Mouse (Mus musculus) ES-Bruce4 (cell line): Measurements from ENCODE around the gene Mybl2. TPM values are rescaled to one million over a fixed set of nuclear protein-coding genes. Genes with fewer than 3 reads are reported as not detected.

Experiments used
- H3K27ac ChIP-seq: 2 replicates; pipeline ENCODE4 v1.5.1; 2012; ENCODE audit warnings: low read length, inconsistent platforms; ENCODE audit not compliant: insufficient read depth
- H3K27me3 ChIP-seq: 2 replicates; pipeline ENCODE4 v1.6.1; 2012; ENCODE audit warnings: mild to moderate bottlenecking, low read length, inconsistent platforms; ENCODE audit not compliant: control insufficient read depth, poor library complexity, insufficient read depth, severe bottlenecking
- H3K36me3 ChIP-seq: 2 replicates; pipeline ENCODE4 v1.6.1; 2012; ENCODE audit warnings: inconsistent platforms, mild to moderate bottlenecking, low read length, moderate library complexity; ENCODE audit not compliant: control insufficient read depth, poor library complexity, insufficient read depth, severe bottlenecking
- H3K4me1 ChIP-seq: one replicate; pipeline ENCODE4 v1.8.1; 2011; ENCODE audit warnings: low read length; ENCODE audit not compliant: control insufficient read depth, insufficient read depth
- H3K4me3 ChIP-seq: 2 replicates; pipeline ENCODE4 v1.5.1; 2011; ENCODE audit warnings: low read depth, mild to moderate bottlenecking, low read length
- H3K9ac ChIP-seq: 2 replicates; pipeline ENCODE4 v1.6.1; 2012; ENCODE audit warnings: low read depth, mild to moderate bottlenecking, inconsistent platforms; ENCODE audit not compliant: poor library complexity, severe bottlenecking
- H3K9me3 ChIP-seq: replicated peaks from 2 replicates; pipeline ENCODE4 v1.6.1; 2012; ENCODE audit warnings: mild to moderate bottlenecking, low read length, inconsistent platforms; ENCODE audit not compliant: control insufficient read depth, poor library complexity, insufficient read depth, severe bottlenecking
- CTCF ChIP-seq: IDR thresholded peaks from one replicate; pipeline ENCODE4 v1.8.1; 2011; ENCODE audit warnings: low read depth, low read length
- EP300 ChIP-seq: IDR thresholded peaks from 2 replicates; pipeline ENCODE4 v1.6.1; 2011; ENCODE audit warnings: low read depth, low read length; ENCODE audit not compliant: insufficient read depth
- POLR2A ChIP-seq: IDR thresholded peaks from one replicate; pipeline ENCODE4 v1.8.1; 2011; ENCODE audit warnings: low read length; ENCODE audit not compliant: insufficient read depth
- polyA plus RNA-seq: library from polyadenylated mRNA; stranded (reverse); fragments of >200 nt; gene quantifications from 2 replicates; pipeline ENCODE4 v1.2.4, GENCODE M21; 2011; ENCODE audit warnings: low read depth; ENCODE audit not compliant: missing spikeins, insufficient read depth, insufficient read length

Mybl2 gene
- polyA plus RNA-seq, 1 experiment, result 471 TPM

DNA sequence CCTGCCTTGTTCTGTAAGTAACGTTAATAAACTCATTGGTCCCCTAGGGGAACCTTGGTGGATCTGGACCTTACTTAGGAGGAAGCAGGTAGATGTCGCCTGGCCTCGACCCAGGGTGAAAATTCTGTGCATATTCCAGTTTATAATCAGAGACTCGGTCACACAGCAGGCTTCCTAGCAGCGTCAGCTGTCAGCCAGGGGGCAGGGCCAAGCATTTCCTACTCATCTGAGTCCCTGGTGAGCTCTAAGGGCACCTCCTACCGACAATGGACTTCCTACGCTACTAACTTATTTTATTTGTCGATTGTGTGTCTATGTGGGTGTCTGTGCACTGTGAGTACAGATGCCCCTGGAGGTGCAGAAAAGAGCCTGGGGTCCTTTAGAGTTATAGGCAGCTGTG, 45.4 kb downstream of the Mybl2 start:
- H3K4me1 ChIP-seq, result peaks cover 5% of the 10 kb centered on the region

DNA sequence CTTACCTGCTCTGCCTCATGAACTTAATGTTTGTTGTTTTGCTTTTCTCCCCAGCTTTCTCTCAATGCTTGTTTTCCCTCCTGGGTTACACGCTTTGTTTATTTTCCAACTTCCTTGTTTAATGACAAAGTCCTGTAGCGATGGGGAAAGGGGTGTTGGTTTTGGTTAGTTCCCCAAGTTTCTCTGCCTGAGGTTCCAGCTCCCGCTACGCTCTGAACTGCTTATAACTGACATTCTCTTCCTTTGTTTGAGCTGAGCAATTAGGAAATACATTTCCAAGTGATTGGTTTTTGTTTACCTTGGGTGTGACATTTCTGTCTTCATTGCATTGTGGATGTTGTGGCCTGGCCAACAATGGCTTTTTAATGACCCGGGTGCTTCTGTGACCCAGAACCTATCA, 46.1 kb downstream of the Mybl2 start:
- peaks cover 5% of the 10 kb centered on the region for H3K4me1 ChIP-seq
- no peak overlapping the region for H3K9ac ChIP-seq
- no peaks in the 10 kb centered on the region for H3K36me3 ChIP-seq
- TF ChIP-seq POLR2A (no peak), CTCF (no peak), EP300 (no peak)
- no peaks in the 10 kb centered on the region for H3K9me3 ChIP-seq
- H3K27me3 ChIP-seq, result no peaks in the 10 kb centered on the region
- no peak overlapping the region for H3K4me3 ChIP-seq
- H3K27ac ChIP-seq, result no peak overlapping the region

More for the DNA sequence above, 45.4 kb downstream of the Mybl2 start:
- Histone ChIP-seq H3K36me3 (no peaks in the 10 kb centered on the region), H3K4me3 (no peak overlapping the region), H3K27ac (no peak overlapping the region), H3K9ac (no peak overlapping the region), H3K27me3 (no peaks in the 10 kb centered on the region), H3K9me3 (no peaks in the 10 kb centered on the region)
- TF ChIP-seq POLR2A (no peak), EP300 (no peak), CTCF (no peak)

DNA sequence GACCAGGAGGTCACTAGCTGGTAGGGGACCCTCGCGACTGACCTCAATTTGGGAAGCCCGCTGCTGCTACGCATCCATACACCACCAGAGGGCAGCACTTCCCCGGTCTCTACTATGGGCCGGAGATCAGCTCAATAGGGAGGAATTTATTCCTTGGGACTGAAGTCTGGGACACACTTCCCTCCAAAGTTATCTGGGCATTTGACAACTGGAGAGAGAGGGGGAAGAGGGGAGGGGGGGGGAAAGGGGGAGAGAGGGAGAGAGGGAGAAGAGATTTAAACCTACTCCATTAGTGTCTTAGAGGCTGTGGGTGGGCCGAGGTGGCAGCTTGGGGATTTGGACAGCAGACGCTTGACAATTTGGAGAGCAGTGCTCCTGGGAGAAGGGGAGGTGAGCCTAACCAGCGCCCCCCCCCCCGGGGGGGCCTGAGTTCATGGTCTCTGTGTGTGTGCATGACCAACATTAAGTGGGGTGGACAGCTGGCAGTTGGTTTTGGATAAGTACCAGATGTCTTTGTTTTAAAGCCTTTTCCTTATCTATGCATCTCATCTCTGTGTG, 47.2 kb downstream of the Mybl2 start:
- H3K27ac ChIP-seq, result no peak overlapping the region
- no peaks in the 10 kb centered on the region for H3K36me3 ChIP-seq
- H3K4me1 ChIP-seq, result peaks cover 3% of the 10 kb centered on the region

DNA sequence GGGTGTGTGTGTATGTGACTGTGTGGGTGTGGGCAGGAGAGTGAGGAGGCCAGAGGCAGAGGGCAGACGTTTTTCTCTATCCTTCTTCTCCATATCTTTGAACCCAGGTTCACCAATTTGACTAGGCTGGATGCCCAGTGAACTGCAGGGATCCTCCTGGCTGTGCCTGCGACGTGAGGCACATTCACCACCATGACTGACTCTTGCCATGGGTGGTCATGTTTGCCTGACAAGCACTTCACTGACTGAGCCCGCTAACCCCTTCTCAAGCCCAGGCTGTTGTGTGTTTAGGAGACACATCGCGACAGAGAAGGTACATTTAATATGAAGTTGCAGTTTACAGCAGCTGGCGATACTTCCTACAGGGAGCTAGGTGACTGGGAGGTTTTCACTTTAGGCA, 47.7 kb downstream of the Mybl2 start:
- H3K4me1 ChIP-seq, result peaks cover 3% of the 10 kb centered on the region
- no peaks in the 10 kb centered on the region for H3K36me3 ChIP-seq
- H3K27me3 ChIP-seq, result no peaks in the 10 kb centered on the region
- H3K27ac ChIP-seq, result no peak overlapping the region
- H3K9ac ChIP-seq, result no peak overlapping the region
- no peaks in the 10 kb centered on the region for H3K9me3 ChIP-seq
- H3K4me3 ChIP-seq, result no peak overlapping the region
- TF ChIP-seq EP300 (no peak), CTCF (no peak), POLR2A (no peak)

More for the DNA sequence above, 47.2 kb downstream of the Mybl2 start:
- no peaks in the 10 kb centered on the region for H3K9me3 ChIP-seq
- TF ChIP-seq POLR2A (no peak), CTCF (peak; percentile 88)
- no peak overlapping the region for H3K4me3 ChIP-seq
- no peak overlapping the region for H3K9ac ChIP-seq
- H3K27me3 ChIP-seq, result no peaks in the 10 kb centered on the region

DNA sequence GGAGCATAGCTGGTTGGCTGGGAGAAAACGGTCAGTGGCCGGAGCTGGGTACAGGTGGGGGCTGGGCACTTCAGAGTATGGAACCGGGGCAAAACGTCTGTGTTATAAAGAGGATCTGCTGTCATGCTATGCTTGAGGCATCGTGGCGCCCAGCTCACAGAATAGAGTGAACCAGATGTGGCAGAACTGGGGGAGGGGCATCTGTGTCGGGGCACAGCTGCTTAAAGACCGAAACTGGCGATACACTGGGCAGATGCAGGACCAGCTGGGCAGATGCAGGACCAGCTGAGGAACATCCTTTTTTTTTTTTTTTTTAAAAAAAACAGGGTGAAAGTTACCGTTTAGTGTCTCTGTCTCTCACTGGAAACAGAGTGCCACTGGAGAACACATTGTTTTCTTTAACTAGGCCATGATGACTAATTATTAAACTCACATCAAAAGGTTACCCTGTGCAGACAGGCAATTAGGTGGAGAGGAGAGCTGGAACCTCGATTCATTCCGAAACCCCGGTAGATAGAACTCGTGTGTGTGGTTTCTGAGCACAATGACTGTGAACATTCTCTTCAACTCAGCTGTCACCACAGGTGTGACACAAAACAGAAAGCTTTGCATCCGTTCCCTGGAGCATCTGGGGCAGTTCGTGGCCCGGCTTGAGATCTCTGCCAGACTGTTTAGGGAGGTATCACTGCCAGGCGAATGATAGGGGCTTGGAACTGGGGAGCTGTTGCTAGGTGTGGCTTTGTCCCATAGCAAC, 48.6 kb downstream of the Mybl2 start:
- no peaks in the 10 kb centered on the region for H3K9me3 ChIP-seq
- H3K4me1 ChIP-seq, result peaks cover 3% of the 10 kb centered on the region
- no peak overlapping the region for H3K27ac ChIP-seq
- no peak overlapping the region for H3K9ac ChIP-seq
- no peak for TF ChIP-seq POLR2A
- no peak for TF ChIP-seq CTCF
- no peak for TF ChIP-seq EP300
- no peaks in the 10 kb centered on the region for H3K36me3 ChIP-seq
- H3K27me3 ChIP-seq, result no peaks in the 10 kb centered on the region
- no peak overlapping the region for H3K4me3 ChIP-seq

DNA sequence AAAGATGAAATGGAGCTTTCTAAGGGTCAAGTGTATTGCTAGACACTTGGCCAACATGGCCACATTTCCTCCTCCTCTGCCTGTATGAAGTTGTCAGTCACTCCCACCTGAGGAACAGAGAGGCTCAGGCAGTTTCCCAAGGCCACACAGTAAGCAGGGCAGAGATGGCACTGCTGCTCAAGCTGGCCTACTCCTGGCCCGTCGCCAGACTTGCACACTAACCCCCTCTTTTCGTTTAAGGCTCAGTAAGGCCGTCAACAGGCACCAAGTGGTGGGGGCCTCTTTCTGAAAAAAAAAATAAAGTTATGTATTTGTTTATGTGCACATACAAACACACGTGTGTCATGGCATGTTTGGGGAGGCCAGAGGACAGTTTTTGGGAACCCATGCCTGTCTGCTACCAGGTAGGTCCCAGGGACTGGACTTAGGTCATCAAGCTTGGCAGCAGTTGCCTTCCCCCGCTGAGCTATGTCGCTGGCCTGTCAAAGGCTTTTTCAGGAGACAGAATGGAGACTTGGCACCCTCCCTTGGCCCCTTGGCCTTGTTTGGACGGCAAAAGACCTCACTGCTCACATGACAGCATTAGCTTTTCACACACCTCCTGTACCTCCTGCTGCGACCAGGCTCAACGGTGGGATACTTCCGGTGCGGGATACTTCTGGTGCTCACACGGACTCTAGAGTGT, 49.7 kb downstream of the Mybl2 start:
- H3K4me1 ChIP-seq, result no peaks in the 10 kb centered on the region
- TF ChIP-seq CTCF (no peak), EP300 (no peak), POLR2A (no peak)
- no peak overlapping the region for H3K4me3 ChIP-seq
- no peaks in the 10 kb centered on the region for H3K9me3 ChIP-seq
- H3K36me3 ChIP-seq, result no peaks in the 10 kb centered on the region
- no peak overlapping the region for H3K9ac ChIP-seq
- H3K27ac ChIP-seq, result no peak overlapping the region
- H3K27me3 ChIP-seq, result no peaks in the 10 kb centered on the region
